Mouse (Mus musculus): ENCODE measurements around the gene Sod2. TPM values are rescaled to one million over a fixed set of nuclear protein-coding genes. Genes with fewer than 3 reads are reported as not detected.
A peak's percentile ranks its signal among the peaks of the same experiment; 100 is the strongest.
"Not testable (repeated sequence)": the region's sequence is repeated elsewhere in the genome, so short reads cannot be mapped to it uniquely, and the experiment has no call there.

Gene Sod2
- polyA plus RNA-seq, 1 experiment from 2014 or later: 89.6 TPM

DNA sequence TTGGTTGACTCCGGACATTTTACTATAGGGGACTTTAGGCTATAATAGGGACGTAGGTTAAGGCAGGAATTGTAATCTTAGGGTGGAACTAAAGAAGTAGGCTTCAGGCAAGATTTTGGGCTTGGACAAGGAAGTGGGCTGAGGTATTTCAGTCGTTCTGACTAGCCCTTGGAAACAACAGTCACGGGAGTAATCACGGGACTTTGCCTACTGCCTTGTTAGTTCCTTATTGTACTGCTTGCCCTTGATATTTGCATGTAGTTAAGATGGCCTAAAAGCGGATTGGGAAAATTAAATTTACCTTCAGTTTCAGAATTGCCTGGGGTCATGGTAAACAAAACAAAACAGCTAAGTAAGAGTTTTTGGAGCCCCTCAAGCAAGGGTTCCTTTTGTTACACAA is 7.6 kb upstream of the Sod2 start:
- Histone ChIP-seq H3K9me3 (replicated peaks; ENCODE audit: control insufficient read depth, low read length) (no peaks in the 10 kb centered on the region), H3K4me3 (ENCODE audit: low read depth, low read length) (no peak overlapping the region), H3K27me3 (ENCODE audit: control insufficient read depth, insufficient read depth, low read length) (no peaks in the 10 kb centered on the region), H3K36me3 (replicated peaks; ENCODE audit: control insufficient read depth, insufficient read depth, low read depth, low read length) (no peaks in the 10 kb centered on the region), H3K4me2 (ENCODE audit: low read depth, low read length) (no peak overlapping the region), H3K9ac (replicated peaks; ENCODE audit: low read length) (no peak overlapping the region), H3K27ac (replicated peaks; ENCODE audit: low read depth, low read length) (no peak overlapping the region), H3K4me1 (ENCODE audit: control insufficient read depth, insufficient read depth, low read length) (no peaks in the 10 kb centered on the region)
- 72% methylated on average over 6 of the region's 6 CpGs for WGBS
- DNase-seq (ENCODE audit: low spot score): no peak
- ATAC-seq (replicated peaks; ENCODE audit: insufficient number of reproducible peaks, low FRiP score, low TSS enrichment, low read depth): no peak

- not testable (repeated sequence) for H3K9me3 ChIP-seq (replicated peaks; ENCODE audit: control insufficient read depth, low read length); H3K4me3 ChIP-seq (ENCODE audit: low read depth, low read length); ATAC-seq (replicated peaks; ENCODE audit: insufficient number of reproducible peaks, low FRiP score, low TSS enrichment, low read depth); H3K4me1 ChIP-seq (ENCODE audit: control insufficient read depth, insufficient read depth, low read length); DNase-seq (ENCODE audit: low spot score); H3K9ac ChIP-seq (replicated peaks; ENCODE audit: low read length); H3K27me3 ChIP-seq (ENCODE audit: control insufficient read depth, insufficient read depth, low read length); H3K36me3 ChIP-seq (replicated peaks; ENCODE audit: control insufficient read depth, insufficient read depth, low read depth, low read length); H3K27ac ChIP-seq (replicated peaks; ENCODE audit: low read depth, low read length); H3K4me2 ChIP-seq (ENCODE audit: low read depth, low read length)
- WGBS: 89% methylated on average over 5 of the region's 5 CpGs
These were observed 4.4 kb upstream of the Sod2 start for GRCm38 (mm10) chr17:13002243-13002642.

DNA sequence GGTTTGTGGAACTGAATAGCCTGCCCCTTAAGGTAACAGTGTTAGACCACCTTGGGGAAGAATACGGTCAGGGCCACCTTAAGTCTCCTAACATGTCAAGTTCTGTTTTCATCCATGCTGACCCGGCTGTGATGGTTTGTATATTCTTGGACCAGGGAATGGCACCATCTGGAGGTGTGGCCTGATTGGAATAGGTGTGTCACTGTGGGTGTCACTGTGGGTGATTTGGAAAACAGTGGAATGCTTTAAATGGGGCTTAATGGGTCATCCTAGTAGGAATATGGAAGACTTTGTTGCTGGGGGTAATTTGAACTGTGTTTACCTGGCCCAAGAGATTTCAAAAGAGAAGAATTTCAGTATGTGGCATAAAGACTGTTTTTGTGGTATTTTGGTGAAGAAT is 2.2 kb upstream of the Sod2 start:
- not testable (repeated sequence) for H3K36me3 ChIP-seq (replicated peaks; ENCODE audit: control insufficient read depth, insufficient read depth, low read depth, low read length); ATAC-seq (replicated peaks; ENCODE audit: insufficient number of reproducible peaks, low FRiP score, low TSS enrichment, low read depth); H3K4me1 ChIP-seq (ENCODE audit: control insufficient read depth, insufficient read depth, low read length); H3K27me3 ChIP-seq (ENCODE audit: control insufficient read depth, insufficient read depth, low read length); H3K4me2 ChIP-seq (ENCODE audit: low read depth, low read length); H3K9me3 ChIP-seq (replicated peaks; ENCODE audit: control insufficient read depth, low read length); DNase-seq (ENCODE audit: low spot score); H3K9ac ChIP-seq (replicated peaks; ENCODE audit: low read length); H3K4me3 ChIP-seq (ENCODE audit: low read depth, low read length); H3K27ac ChIP-seq (replicated peaks; ENCODE audit: low read depth, low read length)
- 72% methylated on average over 2 of the region's 2 CpGs for WGBS

DNA sequence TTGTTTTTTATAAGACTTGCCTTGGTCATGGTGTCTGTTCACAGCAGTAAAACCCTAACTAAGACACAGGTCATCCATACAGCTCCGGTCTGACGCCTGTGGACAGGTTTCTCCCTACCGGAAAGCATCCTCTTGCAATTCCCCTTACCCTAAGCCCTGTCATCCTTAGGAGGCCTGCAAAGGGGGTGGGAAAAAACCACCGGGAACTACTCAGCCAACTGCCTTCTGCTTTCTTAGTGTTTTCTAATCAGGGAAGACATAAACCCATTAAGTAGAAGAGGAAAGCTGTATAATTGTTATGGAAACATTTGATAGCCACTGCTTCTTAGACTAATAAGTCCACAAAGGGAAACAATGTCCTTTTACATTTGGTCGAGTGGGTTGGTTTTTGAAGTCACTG is 338 bp downstream of the Sod2 start:
- 47% methylated on average over 5 of the region's 5 CpGs for WGBS
- ATAC-seq (replicated peaks; ENCODE audit: insufficient number of reproducible peaks, low FRiP score, low TSS enrichment, low read depth) (no peak), DNase-seq (ENCODE audit: low spot score) (no peak)
- Histone ChIP-seq H3K4me3 (ENCODE audit: low read depth, low read length) (peak overlapping the region; percentile 81), H3K36me3 (replicated peaks; ENCODE audit: control insufficient read depth, insufficient read depth, low read depth, low read length) (no peaks in the 10 kb centered on the region), H3K27ac (replicated peaks; ENCODE audit: low read depth, low read length) (no peak overlapping the region), H3K4me2 (ENCODE audit: low read depth, low read length) (peak overlapping the region; percentile 89; the same call in 1 of the 2 replicates), H3K9ac (replicated peaks; ENCODE audit: low read length) (no peak overlapping the region), H3K27me3 (ENCODE audit: control insufficient read depth, insufficient read depth, low read length) (no peaks in the 10 kb centered on the region), H3K9me3 (replicated peaks; ENCODE audit: control insufficient read depth, low read length) (no peaks in the 10 kb centered on the region), H3K4me1 (ENCODE audit: control insufficient read depth, insufficient read depth, low read length) (no peaks in the 10 kb centered on the region)

DNA sequence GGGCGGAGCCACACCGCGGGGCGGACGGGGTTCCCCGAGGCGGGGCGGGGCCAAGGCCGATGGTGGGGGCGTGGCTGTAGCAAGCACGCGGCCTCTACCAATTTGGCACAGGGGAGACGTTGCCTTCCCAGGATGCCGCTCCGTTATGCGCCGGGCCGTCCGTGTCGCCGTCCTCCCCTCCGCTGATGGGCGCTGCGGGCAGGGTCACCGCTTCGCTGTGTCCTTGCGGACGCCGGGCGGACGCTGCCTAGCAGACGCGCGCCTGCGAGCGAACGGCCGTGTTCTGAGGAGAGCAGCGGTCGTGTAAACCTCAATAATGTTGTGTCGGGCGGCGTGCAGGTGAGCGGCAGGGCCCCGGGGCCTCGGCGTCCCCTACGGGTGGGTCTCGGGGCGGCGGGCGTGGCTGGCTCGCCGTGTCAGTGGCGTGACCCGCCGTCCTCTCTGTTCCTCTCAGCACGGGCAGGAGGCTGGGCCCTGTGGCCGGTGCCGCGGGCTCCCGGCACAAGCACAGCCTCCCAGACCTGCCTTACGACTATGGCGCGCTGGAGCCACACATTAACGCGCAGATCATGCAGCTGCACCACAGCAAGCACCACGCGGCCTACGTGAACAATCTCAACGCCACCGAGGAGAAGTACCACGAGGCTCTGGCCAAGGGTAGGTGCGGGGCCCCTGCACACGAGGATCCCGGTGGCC is 1.2 kb downstream of the Sod2 start:
- DNase-seq (ENCODE audit: low spot score): peak; percentile 97
- no peaks in the 10 kb centered on the region for H3K4me1 ChIP-seq (ENCODE audit: control insufficient read depth, insufficient read depth, low read length)
- no peaks in the 10 kb centered on the region for H3K9me3 ChIP-seq (replicated peaks; ENCODE audit: control insufficient read depth, low read length)
- H3K36me3 ChIP-seq (replicated peaks; ENCODE audit: control insufficient read depth, insufficient read depth, low read depth, low read length): no peaks in the 10 kb centered on the region
- H3K9ac ChIP-seq (replicated peaks; ENCODE audit: low read length): peak overlapping the region; percentile 69
- ATAC-seq (replicated peaks; ENCODE audit: insufficient number of reproducible peaks, low FRiP score, low TSS enrichment, low read depth): peak; percentile 98
- WGBS: 0% methylated on average over 69 of the region's 76 CpGs
- peak overlapping the region; percentile 70 for H3K27ac ChIP-seq (replicated peaks; ENCODE audit: low read depth, low read length)
- peak overlapping the region; percentile 81 for H3K4me3 ChIP-seq (ENCODE audit: low read depth, low read length)
- peak overlapping the region; percentile 89 for H3K4me2 ChIP-seq (ENCODE audit: low read depth, low read length)
- H3K27me3 ChIP-seq (ENCODE audit: control insufficient read depth, insufficient read depth, low read length): no peaks in the 10 kb centered on the region

DNA sequence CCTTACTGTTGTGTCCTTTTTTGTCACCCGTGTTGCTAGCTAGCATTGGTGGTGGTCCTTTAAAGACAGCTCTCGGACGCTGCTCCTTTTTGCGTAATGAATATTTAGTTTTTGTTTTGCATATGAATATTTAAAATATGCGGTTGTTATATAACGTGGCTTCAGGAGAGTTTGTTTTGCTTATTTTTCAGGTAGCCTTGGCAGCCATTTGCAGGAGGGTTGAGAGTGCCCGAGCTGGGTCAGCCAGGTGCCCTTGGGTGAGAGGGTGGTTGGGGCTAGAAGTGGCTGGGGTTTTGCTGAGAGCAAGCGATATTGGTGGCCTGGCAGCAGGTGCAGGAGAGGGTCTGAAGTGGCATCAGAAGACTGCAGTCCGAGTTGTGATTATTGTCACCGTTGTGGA is 1.9 kb downstream of the Sod2 start:
- Histone ChIP-seq H3K4me1 (ENCODE audit: control insufficient read depth, insufficient read depth, low read length) (no peaks in the 10 kb centered on the region), H3K36me3 (replicated peaks; ENCODE audit: control insufficient read depth, insufficient read depth, low read depth, low read length) (no peaks in the 10 kb centered on the region), H3K27me3 (ENCODE audit: control insufficient read depth, insufficient read depth, low read length) (no peaks in the 10 kb centered on the region), H3K27ac (replicated peaks; ENCODE audit: low read depth, low read length) (no peak overlapping the region), H3K4me2 (ENCODE audit: low read depth, low read length) (peak overlapping the region; percentile 89), H3K9me3 (replicated peaks; ENCODE audit: control insufficient read depth, low read length) (no peaks in the 10 kb centered on the region), H3K4me3 (ENCODE audit: low read depth, low read length) (peak overlapping the region; percentile 81), H3K9ac (replicated peaks; ENCODE audit: low read length) (peak overlapping the region; percentile 69)
- 3% methylated on average over 10 of the region's 10 CpGs for whole genome bisulfite sequencing
- DNase-seq (ENCODE audit: low spot score) (no peak), ATAC-seq (replicated peaks; ENCODE audit: insufficient number of reproducible peaks, low FRiP score, low TSS enrichment, low read depth) (no peak)

DNA sequence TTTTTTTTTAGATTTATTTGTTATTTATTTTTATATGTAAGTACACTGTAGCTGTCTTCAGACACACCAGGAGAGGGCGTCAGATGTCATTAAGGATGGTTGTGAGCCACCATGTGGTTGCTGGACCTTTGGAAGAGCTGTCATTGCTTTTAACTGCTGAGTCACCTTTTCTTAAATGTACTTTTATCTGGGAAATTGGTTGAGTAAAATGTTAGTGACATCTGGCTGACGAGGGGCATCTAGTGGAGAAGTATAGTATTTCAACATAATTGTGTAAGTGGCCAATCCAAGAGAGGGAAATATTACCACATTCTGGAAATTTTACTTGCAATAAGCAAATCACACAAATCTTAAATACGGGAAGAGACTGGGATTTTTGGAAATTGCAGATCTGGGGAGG is 3.2 kb downstream of the Sod2 start:
- H3K9ac ChIP-seq (replicated peaks; ENCODE audit: low read length): no peak overlapping the region
- ATAC-seq (replicated peaks; ENCODE audit: insufficient number of reproducible peaks, low FRiP score, low TSS enrichment, low read depth) (no peak), DNase-seq (ENCODE audit: low spot score) (peak; percentile 74)
- H3K4me3 ChIP-seq (ENCODE audit: low read depth, low read length): no peak overlapping the region
- no peaks in the 10 kb centered on the region for H3K27me3 ChIP-seq (ENCODE audit: control insufficient read depth, insufficient read depth, low read length)
- H3K27ac ChIP-seq (replicated peaks; ENCODE audit: low read depth, low read length): no peak overlapping the region
- H3K9me3 ChIP-seq (replicated peaks; ENCODE audit: control insufficient read depth, low read length): no peaks in the 10 kb centered on the region
- H3K36me3 ChIP-seq (replicated peaks; ENCODE audit: control insufficient read depth, insufficient read depth, low read depth, low read length): no peaks in the 10 kb centered on the region
- 28% methylated on average over 3 of the region's 3 CpGs for WGBS
- no peak overlapping the region for H3K4me2 ChIP-seq (ENCODE audit: low read depth, low read length)
- H3K4me1 ChIP-seq (ENCODE audit: control insufficient read depth, insufficient read depth, low read length): no peaks in the 10 kb centered on the region

GRCm38 (mm10) chr17:13013316-13013715 is 6.7 kb downstream of the Sod2 start:
- 77% methylated on average over 3 of the region's 3 CpGs for WGBS
- Histone ChIP-seq H3K4me2 (ENCODE audit: low read depth, low read length) (no peak overlapping the region), H3K27me3 (ENCODE audit: control insufficient read depth, insufficient read depth, low read length) (no peaks in the 10 kb centered on the region), H3K9ac (replicated peaks; ENCODE audit: low read length) (no peak overlapping the region), H3K4me1 (ENCODE audit: control insufficient read depth, insufficient read depth, low read length) (no peaks in the 10 kb centered on the region), H3K4me3 (ENCODE audit: low read depth, low read length) (no peak overlapping the region), H3K27ac (replicated peaks; ENCODE audit: low read depth, low read length) (no peak overlapping the region), H3K9me3 (replicated peaks; ENCODE audit: control insufficient read depth, low read length) (no peaks in the 10 kb centered on the region), H3K36me3 (replicated peaks; ENCODE audit: control insufficient read depth, insufficient read depth, low read depth, low read length) (no peaks in the 10 kb centered on the region; the same call in 1 of the 2 replicates)
- no peak for ATAC-seq (replicated peaks; ENCODE audit: insufficient number of reproducible peaks, low FRiP score, low TSS enrichment, low read depth)
- DNase-seq (ENCODE audit: low spot score): no peak

Measured in embryonic facial prominence, embryonic 11.5 days (tissue).